Mouse (Mus musculus): ENCODE results near the gene Cdh5. TPM values are rescaled to one million over a fixed set of nuclear protein-coding genes. Genes with fewer than 3 reads are reported as not detected.
"Not testable (repeated sequence)": the region's sequence is repeated elsewhere in the genome, so short reads cannot be mapped to it uniquely, and the experiment has no call there.

The Cdh5 gene
- total RNA-seq, 1 experiment from 2014 or later: 59.8 TPM

DNA sequence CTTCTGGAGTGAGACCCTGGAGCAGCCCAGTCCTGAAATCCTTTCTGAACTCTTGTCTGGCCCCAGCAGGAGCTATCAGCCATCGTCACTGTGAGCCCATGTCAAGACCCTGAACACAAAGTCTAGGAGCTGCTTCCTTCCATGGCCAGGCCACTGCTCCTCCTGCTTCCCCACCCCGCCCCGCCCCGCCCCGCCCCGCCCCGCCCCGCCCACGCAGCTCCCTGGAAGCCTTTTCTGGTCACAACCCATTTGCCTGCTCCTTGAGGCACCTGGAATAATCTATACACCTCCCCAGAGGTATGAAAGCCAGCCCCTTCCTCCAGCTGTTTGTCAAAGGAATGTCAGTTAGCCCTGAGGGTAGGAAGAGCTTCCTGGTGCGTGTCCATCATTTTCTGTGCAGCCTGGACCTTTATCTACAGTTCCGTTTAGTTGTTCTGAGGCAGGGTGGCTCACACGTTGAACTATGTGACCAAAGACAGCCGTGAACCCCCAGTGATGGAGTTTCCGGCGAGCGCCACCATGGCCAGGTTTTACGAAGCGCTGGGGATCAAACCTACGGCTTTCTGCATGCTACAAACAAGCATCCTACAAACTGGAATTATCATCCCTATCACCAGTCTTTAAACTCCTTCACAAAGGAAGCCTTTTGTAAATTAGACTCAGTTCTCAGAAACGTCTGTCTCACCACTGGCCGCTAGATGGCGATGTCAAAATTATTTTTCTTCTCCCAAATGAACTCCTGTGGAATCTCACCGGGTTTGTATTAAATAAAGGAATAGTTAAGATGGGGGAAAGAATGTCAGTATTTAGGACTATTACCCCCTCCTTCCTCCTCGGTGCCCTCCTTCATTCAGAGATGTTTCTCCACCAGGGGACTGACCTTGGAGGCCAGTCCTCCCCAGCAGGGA is 10.2 kb upstream of the Cdh5 start:
- not testable (repeated sequence) for DNase-seq

DNA sequence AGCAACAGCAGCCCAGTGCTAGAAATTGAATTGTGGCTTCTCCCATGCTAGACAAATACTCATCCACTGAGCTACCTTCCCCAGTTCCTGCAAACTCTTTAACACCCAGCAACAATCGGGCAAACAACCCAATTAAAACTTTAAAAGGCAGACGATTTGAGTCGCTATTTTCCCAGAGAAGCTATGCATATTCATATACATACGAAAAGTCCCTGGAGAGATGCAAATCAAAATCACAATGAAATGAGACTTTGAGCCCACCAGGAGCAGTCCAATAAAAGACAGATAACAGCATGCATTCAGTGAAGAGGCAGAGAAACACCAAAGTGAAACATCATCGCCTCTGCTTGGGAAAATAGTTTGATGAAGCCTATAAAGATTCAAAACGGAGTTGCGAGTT is 8.1 kb upstream of the Cdh5 start:
- no peak for DNase-seq

DNA sequence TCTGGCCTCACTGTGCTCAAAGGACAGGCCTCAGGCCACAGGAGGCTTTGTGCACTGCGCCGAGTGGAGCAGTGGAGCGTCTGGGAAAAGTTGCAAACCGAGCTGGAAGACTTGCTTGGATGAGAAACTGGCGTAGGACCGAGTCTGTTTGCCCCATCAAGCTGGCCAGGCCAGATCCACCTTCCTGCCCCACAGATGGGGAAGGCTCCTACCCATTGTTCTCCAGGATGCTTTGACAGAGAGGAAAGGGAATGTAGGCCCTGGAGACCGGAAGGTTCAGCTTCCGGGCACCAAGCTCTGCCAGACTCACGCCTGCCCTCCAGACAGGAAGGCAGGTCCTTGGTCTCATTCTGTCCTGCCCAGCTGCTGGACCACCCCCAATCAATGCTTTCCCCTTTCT is 5.8 kb upstream of the Cdh5 start:
- DNase-seq: no peak

DNA sequence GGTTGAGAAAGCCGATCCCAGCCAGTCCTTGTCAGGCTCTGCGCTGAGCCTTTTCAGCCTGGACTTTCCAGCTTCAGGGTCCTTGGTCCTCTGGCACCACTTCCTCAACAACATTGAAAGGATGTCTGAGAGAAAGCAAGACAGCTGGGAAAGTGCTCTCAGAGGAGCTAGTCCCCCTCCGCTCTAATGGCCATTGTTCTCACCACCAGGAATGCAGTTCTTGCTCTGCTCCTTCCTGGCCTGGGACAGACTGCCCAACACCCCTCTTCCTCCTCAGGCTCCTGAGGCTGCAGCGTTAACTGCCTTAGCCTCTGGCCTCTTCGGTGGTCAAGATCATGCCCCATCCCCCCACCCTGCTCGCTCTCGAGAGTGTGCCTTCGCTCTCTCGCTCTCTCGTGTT is 4.8 kb upstream of the Cdh5 start:
- DNase-seq: no peak

DNA sequence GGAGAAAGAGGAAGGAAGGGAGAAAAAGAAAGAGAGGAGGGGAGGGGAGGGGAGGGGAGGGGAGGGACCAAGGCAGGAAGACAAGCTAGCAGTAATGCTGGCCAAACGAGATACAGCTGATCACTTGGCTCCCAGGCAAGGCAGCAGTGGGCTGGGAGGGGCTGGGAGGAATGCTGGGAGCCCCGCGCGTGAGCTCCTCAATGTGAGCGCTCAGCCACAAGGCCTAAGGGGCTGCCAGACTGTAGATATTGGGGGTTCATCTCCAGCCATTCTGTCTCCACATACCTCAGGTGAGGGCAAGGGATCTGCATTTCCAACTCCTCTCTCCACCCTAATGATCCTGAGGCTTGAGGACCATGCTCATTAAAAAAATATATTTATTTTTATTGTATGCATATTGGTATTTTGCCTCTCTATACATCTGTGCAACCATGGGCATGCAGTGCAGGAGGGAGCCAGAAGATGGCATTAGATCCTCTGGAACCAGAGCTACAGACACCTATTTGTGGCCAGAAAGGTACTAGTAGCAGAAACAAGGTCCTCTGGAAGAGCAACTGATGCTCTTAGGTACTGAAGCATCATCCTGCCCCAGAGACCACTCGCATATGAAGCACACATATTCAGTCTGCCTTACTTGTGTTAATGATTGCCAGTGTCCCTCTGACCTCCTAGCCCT is 2.6 kb upstream of the Cdh5 start:
- DNase-seq: no peak

DNA sequence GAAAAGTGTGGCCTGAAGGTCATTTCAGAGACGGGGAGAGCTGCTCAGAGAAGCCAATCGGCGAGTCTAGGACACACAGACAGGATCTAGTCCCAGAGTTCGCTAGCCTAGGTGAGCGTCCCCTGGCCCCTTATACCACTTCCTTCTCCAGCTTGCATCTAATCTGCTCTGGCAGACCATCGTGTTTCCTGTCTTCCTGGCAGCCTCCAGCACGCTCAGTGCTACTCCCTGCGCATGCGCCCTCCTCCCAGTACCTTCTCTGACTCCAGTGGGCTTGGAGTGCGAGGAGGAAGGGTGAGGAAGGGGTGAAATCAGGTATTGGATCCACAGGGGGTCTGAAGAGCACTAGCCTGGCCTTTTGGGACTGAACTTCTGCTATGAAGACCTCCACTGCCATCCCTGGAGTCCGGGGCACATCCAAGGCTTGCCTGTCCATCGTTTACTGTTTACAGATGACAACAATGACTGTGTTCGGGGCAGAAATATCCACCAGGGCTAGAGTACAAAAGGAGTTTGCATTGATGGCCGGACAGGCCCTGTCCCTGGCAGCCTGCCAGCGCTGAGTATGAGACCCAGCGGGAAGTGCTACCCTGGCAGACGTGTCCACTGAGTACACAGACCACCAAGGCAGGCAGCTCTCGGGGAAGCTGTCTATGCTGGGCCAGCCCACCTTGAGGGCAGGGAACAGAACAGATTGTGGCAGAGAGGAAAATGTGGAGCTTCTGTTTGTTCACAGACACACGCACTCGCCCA is 1.9 kb upstream of the Cdh5 start:
- DNase-seq: peak; percentile 44

DNA sequence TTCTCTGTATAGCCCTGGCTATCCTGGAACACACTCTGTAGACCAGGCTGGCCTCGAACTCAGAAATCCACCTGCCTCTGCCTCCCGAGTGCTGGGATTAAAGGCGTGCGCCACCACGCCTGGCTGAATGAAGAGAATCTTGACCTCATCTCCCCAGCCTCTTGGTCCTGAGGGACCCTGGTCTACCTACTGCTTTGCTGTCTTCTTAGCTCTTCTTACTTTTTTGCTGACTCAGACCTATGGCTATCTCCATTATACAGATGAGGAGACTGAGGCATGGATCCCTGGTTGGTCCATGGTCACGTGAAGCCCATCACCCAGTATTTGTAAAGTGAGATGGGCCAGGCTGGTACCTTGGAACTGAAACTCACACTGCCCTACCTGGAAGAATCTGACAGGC is 701 bp upstream of the Cdh5 start:
- DNase-seq: not testable (repeated sequence)

DNA sequence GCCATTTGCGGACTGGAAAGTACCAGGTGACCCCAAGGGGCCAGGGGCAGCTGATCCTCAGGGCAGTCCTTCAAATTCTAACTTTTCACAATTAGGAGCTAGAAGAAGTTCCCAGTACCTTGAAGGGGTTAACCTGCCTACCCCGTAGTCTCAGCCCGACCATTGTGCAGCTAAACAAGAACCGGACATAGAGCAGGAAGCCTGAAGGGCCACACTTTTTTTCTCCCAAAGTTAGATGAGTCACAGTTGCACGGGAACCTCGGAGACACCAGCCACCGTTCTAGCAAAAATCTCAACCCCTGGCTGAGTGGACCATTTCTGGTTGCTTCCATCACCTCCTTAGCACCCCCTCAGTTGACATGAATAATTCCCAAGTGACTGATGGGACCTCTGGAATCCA is 2.0 kb downstream of the Cdh5 start:
- DNase-seq: no peak

DNA sequence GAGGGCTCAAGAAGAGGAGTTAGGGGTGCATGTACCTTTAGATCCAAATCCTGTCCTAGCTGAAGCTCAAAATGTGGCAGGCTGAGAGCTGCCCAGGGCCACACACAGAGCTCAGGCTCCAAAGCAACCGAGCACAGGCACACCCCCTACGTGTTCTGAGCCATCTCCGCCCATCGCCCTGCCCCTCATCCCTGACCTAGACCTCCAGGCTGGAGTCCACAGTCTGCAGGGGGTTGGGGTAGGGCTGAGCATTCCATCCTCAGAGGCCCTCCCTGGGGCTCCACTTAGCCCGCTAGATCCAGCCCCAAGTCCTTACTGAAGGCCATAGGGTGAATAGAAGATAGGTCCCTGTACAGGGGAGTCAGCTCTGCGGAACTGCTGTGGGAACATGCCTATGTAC is 4.3 kb downstream of the Cdh5 start:
- DNase-seq: no peak

DNA sequence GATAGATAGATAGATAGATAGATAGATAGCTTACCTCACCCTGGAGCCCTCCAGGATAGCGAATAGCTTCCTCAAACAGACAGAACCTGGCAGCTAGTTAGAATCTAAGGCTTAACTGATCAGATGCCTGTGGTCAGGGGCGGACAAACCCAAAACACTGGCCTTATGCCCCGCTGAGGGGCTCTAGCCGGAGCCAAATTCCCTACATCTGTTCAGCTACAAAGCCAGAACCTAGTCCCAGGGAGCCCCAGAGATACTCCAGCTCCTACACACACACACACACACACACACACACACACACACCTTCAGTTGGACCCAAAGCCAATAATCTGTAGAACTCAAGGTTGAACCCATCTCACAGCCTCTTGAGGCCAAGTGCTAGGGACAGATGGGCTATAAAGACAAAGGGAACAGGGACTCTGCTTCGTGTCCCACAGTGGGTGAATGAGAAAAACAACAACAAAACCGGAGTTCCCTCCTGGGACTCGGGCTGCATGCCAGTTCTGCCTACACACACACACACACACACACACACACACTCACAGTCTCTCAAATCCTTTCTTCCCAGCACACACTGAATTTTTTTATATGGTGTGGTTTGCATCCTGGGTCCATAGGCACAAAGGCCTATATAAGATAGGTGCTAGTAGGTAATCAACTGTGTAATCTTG is 5.0 kb downstream of the Cdh5 start:
- no peak for DNase-seq

DNA sequence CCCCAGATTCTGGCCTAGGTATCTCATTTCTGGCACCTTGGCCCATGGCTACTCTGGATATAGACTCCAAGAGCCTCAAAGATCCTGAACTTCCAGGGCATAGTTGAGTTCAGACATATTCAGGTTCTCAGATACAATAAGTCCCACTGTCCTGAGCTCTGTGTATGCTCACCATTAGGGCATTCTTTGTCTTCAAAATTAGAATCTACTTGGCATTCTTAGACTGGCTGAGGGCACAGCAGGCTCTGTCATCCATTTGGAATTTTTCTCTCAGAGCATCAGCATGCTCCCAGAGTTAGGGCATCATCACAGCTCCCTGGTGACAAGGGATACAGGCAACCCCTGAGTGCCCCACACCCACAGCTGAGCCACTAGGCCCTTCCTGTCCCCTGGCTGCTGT is 5.7 kb downstream of the Cdh5 start:
- no peak for DNase-seq

DNA sequence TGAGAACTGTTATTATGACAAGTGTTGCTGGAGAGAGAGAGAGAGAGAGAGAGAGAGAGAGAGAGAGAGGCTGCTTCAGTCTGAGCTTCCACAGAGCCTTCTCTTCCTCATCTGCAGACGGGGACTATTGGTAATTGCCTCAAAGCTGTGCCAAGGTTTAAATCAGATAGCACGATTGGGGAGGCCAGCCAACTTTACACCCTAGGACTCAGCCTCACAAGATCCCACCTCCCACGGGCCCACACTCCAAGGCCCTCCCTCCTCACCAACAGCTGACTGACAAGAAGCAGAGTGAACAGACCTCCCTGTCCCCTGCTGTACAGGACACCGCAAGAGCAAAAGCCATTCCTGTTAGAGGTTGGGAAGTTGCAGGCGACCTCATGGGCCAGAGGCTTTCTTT is 6.6 kb downstream of the Cdh5 start:
- DNase-seq: no peak

DNA sequence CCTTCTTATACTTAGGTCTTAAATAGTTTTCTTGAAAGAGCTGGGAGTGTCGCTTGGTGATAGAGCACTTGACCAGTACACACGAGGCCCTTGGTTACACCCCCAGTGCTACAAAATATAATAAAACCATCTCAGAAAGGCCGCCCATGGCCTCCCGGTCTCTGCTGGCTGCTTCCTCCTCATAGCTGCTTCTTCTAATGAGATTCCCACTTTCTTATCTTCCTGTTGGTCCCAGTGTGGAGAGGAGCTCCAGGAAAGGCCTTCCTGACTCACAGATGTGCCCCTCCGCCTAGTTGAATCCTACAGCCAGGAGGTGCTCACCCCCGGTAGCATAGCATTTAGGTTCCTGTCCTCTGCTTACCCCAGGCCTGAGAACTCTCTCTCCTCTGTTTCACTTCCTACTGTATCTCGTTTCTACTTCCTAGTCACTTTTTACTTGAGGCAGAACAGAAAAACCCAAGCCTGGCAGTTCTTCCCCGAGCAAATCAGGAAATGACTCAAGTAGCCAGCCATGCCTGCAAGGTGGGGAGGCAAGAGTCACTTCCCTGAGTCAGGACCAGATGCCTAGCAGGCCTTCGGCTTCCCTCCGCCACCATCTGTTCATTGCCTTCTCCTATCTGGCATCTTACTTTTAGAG is 9.2 kb downstream of the Cdh5 start:
- DNase-seq: no peak

DNA sequence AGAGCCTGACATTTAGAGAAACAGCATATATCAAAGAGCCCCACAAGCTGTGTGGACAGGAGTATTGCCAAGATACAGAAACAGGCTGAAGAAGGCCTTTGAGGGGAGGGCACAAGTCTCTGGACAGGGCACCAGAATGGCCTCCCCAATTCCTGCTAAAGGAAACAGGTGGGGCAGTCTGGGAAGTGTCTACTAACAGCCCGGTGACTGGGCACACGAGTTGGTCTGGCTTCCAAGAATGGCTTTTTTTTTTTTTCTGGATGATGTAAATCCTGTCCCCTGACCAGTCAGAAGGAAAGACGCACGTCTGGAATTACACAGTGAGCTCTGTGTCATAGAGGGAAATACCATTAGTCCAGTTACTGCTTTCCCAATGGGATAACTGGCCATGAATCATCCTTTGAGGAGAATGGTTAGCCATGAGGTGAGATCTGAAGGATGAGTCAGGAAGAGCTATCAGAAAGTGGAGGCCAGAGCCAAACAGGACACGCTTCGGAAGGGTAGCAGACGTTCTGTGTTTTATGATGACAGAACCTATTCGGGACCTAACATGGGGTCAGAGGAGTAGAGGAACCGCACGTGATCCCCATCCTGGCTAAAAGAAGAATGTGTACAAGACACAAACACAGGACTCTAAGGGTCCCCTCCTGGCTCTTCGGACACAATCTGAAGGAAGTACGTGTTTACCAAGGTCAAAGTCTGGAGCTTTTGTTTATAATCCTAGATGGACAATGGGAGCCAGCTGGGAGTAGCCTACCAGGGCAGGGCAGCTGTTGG is 20.4 kb downstream of the Cdh5 start:
- DNase-seq: no peak

DNA sequence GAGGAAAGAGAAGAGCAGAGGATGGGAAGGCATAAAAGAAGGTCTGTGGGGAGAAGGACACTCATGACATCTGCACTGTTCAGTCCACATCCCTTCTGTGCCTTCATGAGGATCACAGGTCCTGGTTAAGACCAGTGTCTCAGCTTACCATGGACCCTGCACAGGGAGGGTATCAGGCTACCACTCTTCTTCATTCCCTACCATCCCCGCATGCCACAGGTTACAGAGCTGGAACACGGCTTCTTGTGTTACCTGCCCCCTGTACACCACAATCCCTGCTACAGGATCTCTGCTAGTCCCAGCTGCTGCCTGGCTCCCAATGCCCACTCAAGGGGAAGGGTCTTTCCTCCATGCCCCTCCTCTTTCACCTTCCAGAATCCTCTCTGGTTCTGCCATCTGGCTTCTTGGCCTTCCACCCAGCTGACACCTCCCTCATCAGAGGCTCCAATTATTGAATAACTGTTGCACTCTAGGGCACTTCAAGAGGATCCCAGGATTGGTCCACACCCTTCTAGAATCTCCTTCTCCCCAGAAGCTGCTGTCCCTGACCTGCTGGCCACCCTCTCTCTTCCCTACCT is 21.7 kb downstream of the Cdh5 start:
- DNase-seq: no peak

DNA sequence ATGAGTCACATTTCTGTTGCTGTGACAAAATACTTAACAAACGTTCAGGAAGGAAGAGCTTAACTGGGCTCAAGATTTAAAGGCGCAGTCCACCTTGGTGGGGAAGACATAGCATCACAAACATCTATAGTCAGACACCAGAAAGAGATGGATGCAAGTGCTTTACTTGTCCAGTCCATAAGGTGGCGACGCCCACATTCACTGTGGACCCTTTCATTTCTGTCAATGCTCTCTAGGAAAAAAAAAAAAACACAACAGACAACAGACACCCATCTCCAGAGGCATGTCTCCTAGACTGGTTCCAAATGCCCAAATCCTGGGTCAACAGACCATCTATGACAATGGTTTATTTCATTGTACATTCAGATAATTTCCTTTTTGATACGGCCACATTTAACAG is 23.1 kb downstream of the Cdh5 start:
- no peak for DNase-seq

DNA sequence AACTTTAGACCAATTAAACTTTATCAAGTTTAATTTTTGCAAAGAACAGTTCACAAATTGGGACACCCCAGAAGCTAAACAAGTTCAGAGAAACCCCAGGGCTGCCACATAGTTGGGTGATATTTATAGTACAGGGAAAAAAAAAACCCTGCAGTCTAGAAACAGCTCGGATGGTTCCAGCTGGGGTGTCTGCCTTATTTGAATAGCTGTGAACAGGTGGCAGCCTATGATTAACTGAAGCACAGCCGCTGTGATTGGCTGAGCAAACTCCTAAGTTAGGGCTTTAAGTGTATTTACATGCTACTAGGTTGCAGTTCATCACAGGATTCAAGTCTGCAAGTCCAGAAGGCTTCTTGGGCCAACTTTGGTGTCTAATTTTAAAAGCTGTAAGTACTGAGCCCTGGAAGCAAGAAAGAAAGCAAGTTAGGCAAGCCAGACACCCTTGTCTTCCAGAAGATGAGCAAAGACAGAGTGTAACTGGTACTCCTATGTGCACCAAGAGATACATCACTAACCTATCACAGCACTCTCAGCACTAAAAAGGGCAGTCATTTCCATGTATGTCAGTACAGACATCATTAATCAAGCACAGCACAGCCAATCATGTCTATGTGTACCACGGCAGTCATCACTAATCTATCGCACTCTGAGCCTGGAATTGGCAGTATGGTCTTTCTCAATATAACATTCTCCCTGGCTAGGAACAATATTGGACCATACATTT is 25.9 kb downstream of the Cdh5 start:
- no peak for DNase-seq

DNA sequence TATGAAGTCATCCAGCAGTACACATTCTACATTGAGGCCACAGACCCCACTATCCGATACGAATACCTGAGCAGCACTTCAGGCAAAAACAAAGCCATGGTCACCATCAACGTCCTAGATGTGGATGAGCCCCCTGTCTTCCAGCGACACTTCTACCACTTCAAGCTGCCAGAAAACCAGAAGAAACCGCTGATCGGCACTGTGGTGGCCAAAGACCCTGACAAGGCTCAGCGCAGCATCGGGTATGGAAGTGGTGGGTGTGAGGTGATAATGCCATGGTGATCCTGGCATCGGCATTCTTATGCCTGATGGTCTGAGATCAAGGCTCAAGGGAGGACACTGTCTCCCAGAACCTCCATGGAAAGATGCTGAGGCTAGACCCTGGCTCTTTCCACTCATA is 29.5 kb downstream of the Cdh5 start:
- no peak for DNase-seq

DNA sequence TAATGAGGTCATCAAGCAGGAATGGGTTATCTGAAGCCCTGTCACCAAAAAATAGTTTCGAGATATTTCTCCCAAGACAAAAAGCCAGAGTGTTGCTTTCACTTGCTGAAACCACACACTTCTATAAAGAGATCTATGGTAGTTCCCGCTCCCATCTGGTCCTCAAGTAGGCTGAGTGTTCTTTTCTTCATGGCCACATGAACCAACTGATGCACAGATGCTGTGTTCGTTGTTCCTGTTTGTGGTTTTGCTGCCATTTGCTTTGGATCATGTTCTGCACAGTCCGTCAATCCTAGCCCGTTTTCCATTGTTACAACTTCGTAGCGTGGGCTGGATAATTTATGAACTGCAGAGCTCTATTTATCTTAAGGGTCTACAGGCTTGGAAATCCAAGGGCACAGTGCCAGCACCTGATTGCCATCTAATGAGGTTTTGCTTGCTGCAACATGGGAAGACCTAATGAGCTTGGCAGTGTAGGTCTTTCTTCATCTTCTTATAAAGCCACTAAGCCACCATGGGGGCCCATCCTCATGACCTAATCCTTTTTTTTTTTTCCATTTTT is 30.1 kb downstream of the Cdh5 start:
- DNase-seq: no peak

DNA sequence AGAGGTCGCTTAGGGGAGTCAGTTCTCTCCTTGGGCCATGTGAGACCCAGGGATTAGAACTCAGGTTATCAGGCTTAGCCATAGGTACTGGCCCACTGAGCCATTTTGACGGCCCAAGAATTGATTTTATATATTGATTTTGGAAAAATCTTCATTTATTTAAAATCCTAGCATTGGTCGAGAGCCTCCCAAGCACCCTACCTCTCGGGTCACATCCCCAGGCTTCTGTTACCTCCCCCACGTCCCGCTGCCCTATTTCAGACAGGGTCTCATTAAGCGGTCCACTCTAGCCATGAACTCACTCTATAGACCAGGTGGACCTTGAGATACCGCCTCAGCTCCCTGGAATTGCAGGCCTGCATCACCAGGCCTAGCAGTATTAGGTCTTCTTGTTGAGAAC is 33.1 kb downstream of the Cdh5 start:
- no peak for DNase-seq

All from adrenal gland, postnatal 25 days (tissue).